Mouse (Mus musculus) midbrain, embryonic 15.5 days (tissue): ENCODE results near the gene Zbtb11. TPM values are rescaled to one million over a fixed set of nuclear protein-coding genes. Genes with fewer than 3 reads are reported as not detected.

Experiments used
- ATAC-seq: fragments of 200-750 bp; cut with Nextera tagmentation; replicated peaks from 2 replicates; pipeline ENCODE4 v1.8.0; 2017; ENCODE audit warnings: moderate TSS enrichment
- H3K27ac ChIP-seq: fragments of 300-500 bp; sonication (generic); 2 replicates; pipeline ENCODE4 v1.5.1; 2015; ENCODE audit warnings: mild to moderate bottlenecking, inconsistent platforms
- H3K27me3 ChIP-seq: fragments of 300-500 bp; sonication (generic); replicated peaks from 2 replicates; pipeline ENCODE4 v1.6.1; 2015; ENCODE audit warnings: inconsistent platforms
- H3K36me3 ChIP-seq: fragments of 300-500 bp; sonication (generic); replicated peaks from 2 replicates; pipeline ENCODE4 v1.6.1; 2015; ENCODE audit warnings: inconsistent platforms
- H3K4me1 ChIP-seq: fragments of 300-500 bp; sonication (generic); 2 replicates; pipeline ENCODE4 v1.6.1; 2015; ENCODE audit warnings: inconsistent platforms
- H3K4me2 ChIP-seq: fragments of 300-500 bp; sonication (generic); 2 replicates; pipeline ENCODE4 v1.6.1; 2015; ENCODE audit warnings: inconsistent platforms, mild to moderate bottlenecking, moderate library complexity
- H3K4me3 ChIP-seq: fragments of 300-500 bp; sonication (generic); 2 replicates; pipeline ENCODE4 v1.5.1; 2015; ENCODE audit warnings: mild to moderate bottlenecking, inconsistent platforms
- H3K9ac ChIP-seq: fragments of 300-500 bp; sonication (generic); 2 replicates; pipeline ENCODE4 v1.6.1; 2015; ENCODE audit warnings: mild to moderate bottlenecking, inconsistent platforms
- H3K9me3 ChIP-seq: fragments of 300-500 bp; sonication (generic); 2 replicates; pipeline ENCODE4 v1.6.1; 2016; ENCODE audit warnings: inconsistent platforms
- WGBS: fragments of 180-500 bp; shearing (Covaris S2); methylation state at CpG from one replicate; pipeline ENCODE4 v1.1.7; 2015; ENCODE audit warnings: mixed read lengths; 5-methylcytosine and 5-hydroxymethylcytosine counted together
- polyA plus RNA-seq: library from polyadenylated mRNA; unstranded; fragments of >200 nt; fragmentation: Nextera tagmentation; extraction: Ambion mirVana; gene quantifications from 2 replicates; pipeline ENCODE4 v1.2.1, GENCODE M21; 2015

Zbtb11 gene
- polyA plus RNA-seq, 1 experiment from 2014 or later: 24.8 TPM

DNA sequence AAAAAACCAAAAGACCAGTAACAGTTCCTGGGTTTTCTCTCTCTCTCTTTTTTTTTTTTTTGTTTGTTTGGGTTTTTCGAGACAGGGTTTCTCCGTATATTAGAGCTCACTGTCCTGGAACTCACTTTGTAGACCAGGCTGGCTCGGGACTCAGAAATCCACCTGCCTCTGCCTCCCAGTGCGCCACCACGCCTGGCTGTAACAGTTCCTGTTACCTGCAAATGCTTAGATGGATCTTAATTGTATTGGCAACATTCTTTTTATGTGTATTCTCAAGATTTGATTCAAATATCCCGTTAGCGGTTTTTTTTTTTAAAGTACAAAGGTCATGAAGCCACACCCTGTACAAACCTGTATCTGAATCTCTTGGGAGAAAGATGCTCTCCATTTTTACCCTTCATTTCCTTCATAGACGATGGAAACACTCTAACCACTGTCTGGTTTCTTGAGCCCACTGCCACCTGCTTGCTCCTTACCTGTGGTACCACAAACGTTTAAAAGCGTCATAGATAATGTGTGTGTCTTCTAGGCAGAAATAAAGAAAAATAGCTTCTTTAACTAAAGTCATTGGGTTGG lies 969 bp upstream of the Zbtb11 start:
- ATAC-seq: no peak
- Histone ChIP-seq H3K9ac (peak overlapping the region; percentile 4; the same call in 1 of the 2 replicates), H3K4me2 (peak overlapping the region; percentile 91), H3K36me3 (peaks cover 31% of the 10 kb centered on the region), H3K27ac (peak overlapping the region; percentile 91; the same call in 1 of the 2 replicates), H3K4me1 (peaks cover 46% of the 10 kb centered on the region), H3K27me3 (no peaks in the 10 kb centered on the region), H3K4me3 (peak overlapping the region; percentile 99), H3K9me3 (no peaks in the 10 kb centered on the region)
- WGBS: 60% methylated on average over 10 of the region's 10 CpGs

DNA sequence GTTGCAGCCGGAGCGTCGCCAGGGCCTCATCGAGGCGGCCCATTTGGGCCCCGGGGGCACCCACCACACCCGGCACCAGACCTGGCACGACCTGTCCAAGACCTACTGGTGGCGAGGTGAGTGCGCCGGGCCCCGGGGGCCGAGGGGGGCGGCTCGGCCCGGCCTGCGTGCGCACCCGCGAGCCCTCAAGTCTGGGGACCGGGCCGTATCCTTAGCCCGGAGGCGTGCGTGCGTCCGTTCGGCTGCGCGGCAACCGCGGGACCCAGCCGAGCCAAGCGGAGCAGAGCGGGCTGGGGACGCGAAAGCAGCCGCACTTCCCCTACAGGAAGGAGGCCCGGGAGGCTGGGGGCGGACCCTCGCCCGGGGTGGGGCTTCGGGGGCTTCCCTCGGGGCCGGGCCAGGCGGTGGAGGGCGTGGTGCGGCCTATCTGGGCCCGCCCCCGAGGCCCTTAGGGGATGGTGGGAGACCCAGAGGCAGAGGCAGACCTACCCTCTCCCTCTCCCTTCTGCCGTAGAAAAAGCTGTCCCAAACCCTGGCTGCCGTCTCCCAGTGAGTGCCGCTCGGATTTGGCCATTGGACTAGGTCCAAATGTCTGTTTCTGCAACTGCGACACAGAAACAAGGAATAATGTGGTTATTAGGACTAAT lies 696 bp downstream of the Zbtb11 start:
- Histone ChIP-seq H3K27me3 (no peaks in the 10 kb centered on the region), H3K36me3 (peaks cover 33% of the 10 kb centered on the region), H3K4me2 (peak overlapping the region; percentile 91), H3K27ac (peak overlapping the region; percentile 91), H3K4me3 (peak overlapping the region; percentile 99), H3K4me1 (peaks cover 40% of the 10 kb centered on the region), H3K9ac (peak overlapping the region; percentile 96), H3K9me3 (no peaks in the 10 kb centered on the region)
- under 1% methylated on average over 51 of the region's 55 CpGs for WGBS
- ATAC-seq: peak; percentile 70

DNA sequence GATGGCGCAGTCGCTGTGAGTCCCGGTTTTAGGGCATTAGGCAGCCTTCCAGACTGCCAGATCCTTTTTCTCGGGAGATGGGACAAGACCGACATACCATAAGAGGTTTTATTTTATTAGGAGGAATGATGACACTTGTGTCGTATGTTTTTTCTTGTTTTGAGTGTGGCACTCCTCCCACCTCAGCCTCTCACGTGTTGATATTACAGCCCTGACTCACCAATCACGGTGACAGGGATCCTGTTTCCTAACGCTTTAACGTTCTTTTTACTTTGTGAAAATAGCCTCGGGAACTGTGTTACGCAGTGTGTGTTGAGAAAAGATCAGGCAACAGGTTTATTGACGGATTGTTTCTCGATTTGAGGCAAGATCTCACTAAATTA lies 1.2 kb downstream of the Zbtb11 start:
- peaks cover 28% of the 10 kb centered on the region for H3K36me3 ChIP-seq
- WGBS: 9% methylated on average over 14 of the region's 14 CpGs
- peak overlapping the region; percentile 99 for H3K4me3 ChIP-seq
- no peak for ATAC-seq
- no peaks in the 10 kb centered on the region for H3K9me3 ChIP-seq
- H3K9ac ChIP-seq: peak overlapping the region; percentile 96
- peak overlapping the region; percentile 91 for H3K27ac ChIP-seq
- peaks cover 35% of the 10 kb centered on the region for H3K4me1 ChIP-seq
- no peaks in the 10 kb centered on the region for H3K27me3 ChIP-seq
- H3K4me2 ChIP-seq: peak overlapping the region; percentile 91

DNA sequence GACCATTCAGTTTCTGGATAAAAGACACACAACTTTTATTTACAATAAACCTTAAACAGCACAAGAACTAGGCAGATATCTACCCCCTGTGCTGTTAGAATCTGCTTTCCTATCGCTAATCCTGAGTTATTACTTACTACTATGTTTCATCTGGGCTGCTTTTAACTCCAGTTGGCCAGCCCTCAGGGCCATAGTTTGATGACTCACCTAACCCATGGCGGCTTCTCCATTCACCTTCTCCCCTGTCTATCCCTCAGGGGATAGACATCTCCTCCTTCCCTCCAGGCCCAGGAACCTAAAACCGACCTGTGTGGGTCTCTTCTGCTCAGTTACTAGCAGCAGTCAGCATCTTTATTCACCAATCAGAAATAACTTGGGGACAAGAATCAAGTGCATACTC lies 12.3 kb downstream of the Zbtb11 start:
- 94% methylated on average over 3 of the region's 3 CpGs for WGBS
- Histone ChIP-seq H3K27me3 (no peaks in the 10 kb centered on the region), H3K4me3 (no peak overlapping the region), H3K36me3 (peaks cover 23% of the 10 kb centered on the region; the same call in 1 of the 2 replicates), H3K9ac (no peak overlapping the region), H3K27ac (no peak overlapping the region), H3K4me2 (no peak overlapping the region), H3K9me3 (no peaks in the 10 kb centered on the region), H3K4me1 (no peaks in the 10 kb centered on the region)
- no peak for ATAC-seq

- H3K4me3 ChIP-seq: no peak overlapping the region
- no peak overlapping the region for H3K27ac ChIP-seq
- no peaks in the 10 kb centered on the region for H3K27me3 ChIP-seq
- no peaks in the 10 kb centered on the region for H3K4me1 ChIP-seq
- H3K9me3 ChIP-seq: no peaks in the 10 kb centered on the region
- no peak overlapping the region for H3K9ac ChIP-seq
- H3K36me3 ChIP-seq: 0 out of 2 replicates have a peak, but pooled peaks cover 18% of the 10 kb centered on the region
- no peak overlapping the region for H3K4me2 ChIP-seq
- no peak for ATAC-seq
- WGBS: 95% methylated on average over 4 of the region's 4 CpGs
These were observed 16.6 kb downstream of the Zbtb11 start for GRCm38 (mm10) chr16:55990311-55990710.

GRCm38 (mm10) chr16:55994235-55994634 lies 20.6 kb downstream of the Zbtb11 start:
- H3K36me3 ChIP-seq: peaks cover 10% of the 10 kb centered on the region; the same call in 1 of the 2 replicates
- no peak overlapping the region for H3K27ac ChIP-seq
- no peaks in the 10 kb centered on the region for H3K9me3 ChIP-seq
- no peak overlapping the region for H3K9ac ChIP-seq
- ATAC-seq: no peak
- no peak overlapping the region for H3K4me2 ChIP-seq
- WGBS: 94% methylated on average over 2 of the region's 2 CpGs
- no peaks in the 10 kb centered on the region for H3K27me3 ChIP-seq
- no peak overlapping the region for H3K4me3 ChIP-seq
- H3K4me1 ChIP-seq: no peaks in the 10 kb centered on the region

- 97% methylated on average over 11 of the region's 11 CpGs for WGBS
- Histone ChIP-seq H3K9me3 (no peaks in the 10 kb centered on the region), H3K4me3 (no peak overlapping the region), H3K4me2 (no peak overlapping the region), H3K27ac (no peak overlapping the region), H3K27me3 (no peaks in the 10 kb centered on the region), H3K36me3 (peaks cover 31% of the 10 kb centered on the region), H3K9ac (no peak overlapping the region), H3K4me1 (no peaks in the 10 kb centered on the region)
- ATAC-seq: no peak
These were observed 33.1 kb downstream of the Zbtb11 start for GRCm38 (mm10) chr16:56006798-56007197.

DNA sequence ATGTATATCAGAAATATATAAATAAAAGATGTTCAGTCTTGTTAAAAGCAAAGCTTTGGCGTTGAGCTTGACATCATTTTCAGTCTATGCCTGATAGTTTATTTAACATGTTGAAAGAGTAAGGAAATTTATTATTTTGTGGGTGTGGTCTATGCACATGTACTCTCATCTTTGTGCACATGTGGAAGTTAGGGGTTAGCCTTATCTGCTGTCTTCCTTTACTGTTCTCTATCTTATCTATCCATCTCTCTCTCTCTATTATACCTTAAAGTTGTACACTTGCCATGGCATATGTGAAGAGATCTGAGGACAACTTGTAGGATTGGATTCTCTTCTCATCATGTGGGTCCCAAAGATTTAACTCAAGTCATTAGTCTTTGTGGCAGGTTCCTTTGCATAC lies 35.2 kb downstream of the Zbtb11 start:
- ATAC-seq: no peak
- no peaks in the 10 kb centered on the region for H3K9me3 ChIP-seq
- H3K27me3 ChIP-seq: no peaks in the 10 kb centered on the region
- H3K4me1 ChIP-seq: no peaks in the 10 kb centered on the region
- no peak overlapping the region for H3K4me2 ChIP-seq
- no peak overlapping the region for H3K9ac ChIP-seq
- H3K4me3 ChIP-seq: no peak overlapping the region
- 98% methylated on average over 1 of the region's 1 CpGs for WGBS
- H3K27ac ChIP-seq: no peak overlapping the region
- peaks cover 24% of the 10 kb centered on the region for H3K36me3 ChIP-seq

DNA sequence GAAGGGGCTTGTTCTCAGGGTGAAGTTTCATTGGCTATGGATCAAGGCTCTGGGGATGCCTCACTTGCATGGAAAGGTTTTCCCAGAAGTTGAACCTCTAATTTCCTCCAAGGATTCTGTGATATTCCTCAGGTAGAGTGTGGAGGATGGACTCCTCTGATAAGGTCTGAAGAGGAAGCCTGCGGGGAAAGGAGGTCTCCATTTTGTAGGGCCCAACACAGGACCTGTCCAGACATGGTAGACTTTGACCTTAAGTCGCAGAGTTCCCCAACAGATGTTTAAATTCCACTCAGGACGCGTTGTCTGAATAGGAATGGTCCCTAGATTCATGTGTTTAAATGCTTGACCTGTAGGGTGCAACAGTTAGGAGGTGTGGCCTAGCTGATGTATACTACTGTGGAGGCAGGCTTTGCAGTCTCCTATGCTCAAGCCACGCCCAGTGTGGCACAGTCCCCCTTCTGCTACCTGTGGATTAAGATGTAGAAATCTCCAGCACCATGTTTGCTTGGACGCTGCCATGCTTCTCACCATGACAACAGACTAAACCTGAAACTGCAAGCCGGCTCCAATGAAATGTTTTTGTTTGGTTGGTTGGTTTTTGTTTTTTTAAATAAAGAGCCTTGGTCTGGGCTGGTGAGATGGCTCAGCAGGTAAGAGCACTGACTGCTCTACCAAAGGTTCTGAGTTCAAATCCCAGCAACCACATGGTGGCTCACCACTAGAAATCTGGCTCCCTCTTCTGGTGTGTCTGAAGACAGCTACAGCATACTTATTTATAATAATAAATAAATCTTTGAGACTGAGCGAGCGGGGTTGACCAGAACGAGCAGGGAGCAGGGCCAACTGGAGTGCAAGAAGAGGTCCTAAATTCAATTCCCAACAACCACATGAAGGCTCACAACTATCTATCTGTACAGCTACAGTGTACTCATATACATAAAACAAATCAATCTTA lies 39.4 kb downstream of the Zbtb11 start:
- no peak; the same call in 1 of the 2 replicates for ATAC-seq
- no peak overlapping the region for H3K4me3 ChIP-seq
- no peaks in the 10 kb centered on the region for H3K4me1 ChIP-seq
- no peak overlapping the region for H3K9ac ChIP-seq
- no peaks in the 10 kb centered on the region for H3K27me3 ChIP-seq
- peaks cover 10% of the 10 kb centered on the region for H3K36me3 ChIP-seq
- H3K27ac ChIP-seq: no peak overlapping the region
- H3K4me2 ChIP-seq: no peak overlapping the region
- 92% methylated on average over 10 of the region's 10 CpGs for WGBS
- no peaks in the 10 kb centered on the region for H3K9me3 ChIP-seq

DNA sequence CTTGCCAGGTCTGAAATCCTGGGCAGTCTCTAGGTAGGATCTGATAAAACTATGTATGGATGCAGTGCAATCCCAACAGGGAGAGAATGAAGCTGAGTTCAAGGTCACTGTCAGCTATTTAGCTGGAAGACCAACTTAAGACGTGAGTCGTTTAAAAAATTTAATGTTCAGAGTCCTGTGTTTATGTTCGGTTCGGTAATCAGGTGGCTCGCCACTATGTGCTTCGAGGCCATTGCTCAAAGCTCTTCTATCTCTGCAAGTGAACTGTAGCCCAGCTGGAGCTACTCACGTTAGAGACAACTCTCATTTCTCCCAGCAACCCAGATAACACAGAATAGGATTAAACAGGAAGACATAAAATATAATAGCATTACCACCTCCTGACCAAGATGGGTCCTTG lies 40.4 kb downstream of the Zbtb11 start:
- 81% methylated on average over 7 of the region's 7 CpGs for WGBS
- H3K9me3 ChIP-seq: no peaks in the 10 kb centered on the region
- no peak for ATAC-seq
- no peaks in the 10 kb centered on the region for H3K4me1 ChIP-seq
- H3K4me3 ChIP-seq: no peak overlapping the region
- no peak overlapping the region for H3K27ac ChIP-seq
- H3K4me2 ChIP-seq: no peak overlapping the region
- H3K9ac ChIP-seq: no peak overlapping the region
- no peaks in the 10 kb centered on the region for H3K27me3 ChIP-seq
- peaks cover 18% of the 10 kb centered on the region for H3K36me3 ChIP-seq

DNA sequence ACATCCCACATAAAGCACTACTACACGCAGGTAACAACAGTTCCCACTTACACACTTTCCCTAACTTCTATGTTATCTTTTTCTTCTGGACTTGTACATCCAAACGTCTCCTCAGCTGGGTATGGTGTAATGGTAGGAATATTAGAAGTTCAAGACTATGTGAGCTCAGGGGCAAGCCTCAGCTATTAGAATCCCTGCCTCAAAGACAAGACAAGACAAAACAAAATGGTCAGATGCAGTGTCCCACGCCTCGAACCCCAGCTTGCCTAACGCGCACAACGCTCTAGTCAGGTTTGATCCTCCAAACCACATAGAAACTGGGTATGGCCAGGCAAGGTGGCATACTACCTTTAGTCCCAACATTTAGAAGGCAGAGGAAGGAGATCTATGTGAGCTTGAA lies 46.0 kb downstream of the Zbtb11 start:
- H3K36me3 ChIP-seq: peaks cover 30% of the 10 kb centered on the region
- no peaks in the 10 kb centered on the region for H3K27me3 ChIP-seq
- WGBS: 98% methylated on average over 7 of the region's 7 CpGs
- no peak overlapping the region for H3K9ac ChIP-seq
- H3K9me3 ChIP-seq: no peaks in the 10 kb centered on the region
- ATAC-seq: no peak
- no peaks in the 10 kb centered on the region for H3K4me1 ChIP-seq
- H3K4me3 ChIP-seq: no peak overlapping the region
- no peak overlapping the region for H3K4me2 ChIP-seq
- no peak overlapping the region for H3K27ac ChIP-seq
